Mouse (Mus musculus) brain, adult 2 months (tissue): ENCODE data around the gene Tmem132c.
A peak's percentile ranks its signal among the peaks of the same experiment; 100 is the strongest.

Experiments used
- DNase-seq: peaks from one replicate; pipeline ENCODE4 v3.0.0; 2011; ENCODE audit warnings: low read depth, low spot score

Gene Tmem132c

DNA sequence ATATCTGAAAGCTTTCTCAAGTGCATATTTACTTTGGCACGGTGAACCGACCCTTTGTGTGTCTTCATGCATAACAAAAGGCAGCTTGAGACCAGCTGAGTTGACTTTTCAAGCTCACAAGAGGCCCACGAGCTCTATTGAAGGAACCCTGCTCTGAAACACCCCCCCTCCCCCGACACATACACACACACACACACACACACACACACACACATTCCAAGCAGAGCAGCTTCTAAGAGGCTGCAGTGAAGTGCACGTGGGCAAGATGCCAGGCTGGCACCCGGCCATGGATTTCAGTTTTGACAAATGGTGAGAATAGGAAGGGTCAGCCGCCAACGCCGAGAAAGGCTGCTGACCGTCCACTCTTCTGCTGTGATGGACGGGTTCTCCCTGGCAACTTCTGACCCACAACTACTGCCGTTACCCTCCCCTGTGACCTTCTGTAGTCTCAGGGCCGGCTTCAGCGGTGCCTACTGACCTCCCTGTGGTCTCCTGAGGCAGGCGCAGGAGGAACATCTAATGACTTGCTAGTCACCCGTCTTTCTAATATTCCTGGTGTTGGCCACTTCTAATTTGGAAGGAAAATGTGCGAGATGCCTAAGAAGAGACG lies 163.9 kb downstream of the Tmem132c start:
- peak; percentile 76 for DNase-seq

- no peak for DNase-seq
These were observed 164.5 kb downstream of the Tmem132c start for GRCm38 (mm10) chr5:127406014-127406655.

GRCm38 (mm10) chr5:127416536-127416935 lies 174.9 kb downstream of the Tmem132c start:
- DNase-seq = peak; percentile 88

DNA sequence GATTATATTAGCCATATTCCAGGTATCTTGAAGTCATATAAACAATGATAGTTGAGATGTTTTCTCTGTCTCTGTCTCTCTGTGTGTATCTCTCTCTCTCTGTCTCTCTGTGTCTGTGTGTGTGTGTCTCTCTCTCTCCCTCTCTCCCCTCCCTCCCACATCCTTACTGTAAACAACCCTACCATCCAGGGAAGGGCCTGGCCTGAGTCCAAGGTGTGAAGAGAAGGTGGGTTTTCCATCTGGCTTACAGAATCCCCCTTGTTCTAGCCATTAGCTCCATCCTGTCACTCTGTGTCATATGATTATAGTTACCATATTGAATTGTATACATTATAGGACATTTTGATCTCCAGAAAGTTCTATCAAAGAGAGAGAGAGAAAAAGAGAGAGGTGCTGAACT lies 182.3 kb downstream of the Tmem132c start:
- DNase-seq = no peak

DNA sequence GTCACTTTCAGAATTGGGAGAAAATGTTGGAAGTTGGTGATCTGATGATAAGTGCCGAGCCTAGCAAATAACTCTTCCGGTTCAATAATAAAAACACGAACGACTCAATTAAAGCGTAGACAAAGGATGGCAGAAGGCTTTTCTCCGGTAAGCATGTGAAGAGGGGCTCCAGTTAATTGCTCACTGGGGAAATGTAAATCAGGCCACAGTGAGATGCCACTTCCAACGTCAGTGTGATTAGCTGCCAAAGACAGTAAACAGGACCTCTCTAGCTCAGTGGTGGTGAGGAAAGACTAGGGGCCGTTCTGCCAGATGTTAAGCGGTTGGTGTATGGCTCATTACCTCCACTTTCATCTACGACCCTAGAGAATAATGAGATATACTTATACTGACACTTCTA lies 187.5 kb downstream of the Tmem132c start:
- DNase-seq = no peak

- DNase-seq = peak; percentile 6
These were observed 190.0 kb downstream of the Tmem132c start for GRCm38 (mm10) chr5:127431561-127431960.

DNA sequence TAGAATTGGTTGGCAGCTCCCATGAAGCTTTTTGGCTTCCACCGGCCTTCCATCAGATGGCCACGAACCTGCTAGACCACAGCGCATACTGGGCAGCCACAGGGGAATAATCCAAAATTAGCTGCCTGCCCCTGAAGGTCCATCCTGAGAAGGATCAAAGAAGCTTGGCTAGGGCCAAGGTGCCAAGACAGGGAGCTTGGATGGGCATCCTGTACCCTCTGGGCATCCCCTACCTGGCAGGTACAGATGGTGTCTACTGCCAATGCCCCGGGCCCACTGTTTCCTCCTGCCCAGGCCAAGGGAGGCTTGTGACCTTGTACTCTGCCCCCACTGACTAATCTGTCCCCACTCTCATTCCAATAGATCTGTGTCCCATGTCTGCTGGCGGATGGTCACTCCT lies 195.2 kb downstream of the Tmem132c start:
- DNase-seq = peak; percentile 89

GRCm38 (mm10) chr5:127438639-127439038 lies 197.0 kb downstream of the Tmem132c start:
- DNase-seq = no peak

- DNase-seq = peak; percentile 12
These were observed 200.4 kb downstream of the Tmem132c start for GRCm38 (mm10) chr5:127441963-127442362.

GRCm38 (mm10) chr5:127453580-127453979 lies 212.0 kb downstream of the Tmem132c start:
- peak; percentile 29 for DNase-seq

- no peak for DNase-seq
These were observed 212.5 kb downstream of the Tmem132c start for GRCm38 (mm10) chr5:127454068-127454467.

DNA sequence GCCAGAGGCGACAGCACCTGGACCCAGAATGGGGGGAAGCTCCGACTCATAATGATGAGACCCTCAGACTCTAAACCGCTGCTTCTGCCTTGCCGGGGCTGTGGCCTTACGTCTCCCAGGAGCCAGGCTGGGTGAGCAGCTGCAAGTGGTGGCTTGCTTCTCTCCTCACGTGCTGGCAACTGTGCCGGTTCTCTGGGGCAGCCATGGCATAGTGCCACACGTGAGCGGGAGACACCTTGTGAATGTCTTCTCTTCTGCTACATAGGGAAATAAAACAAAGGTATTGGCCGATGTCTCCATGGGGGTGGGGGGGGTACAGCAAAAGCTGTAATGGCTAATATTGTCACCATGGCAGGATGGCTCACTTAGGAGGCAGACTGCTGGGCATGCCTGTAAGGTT lies 214.5 kb downstream of the Tmem132c start:
- DNase-seq = no peak

GRCm38 (mm10) chr5:127468151-127468550 lies 226.5 kb downstream of the Tmem132c start:
- DNase-seq = peak; percentile 58

- no peak for DNase-seq
These were observed 228.7 kb downstream of the Tmem132c start for GRCm38 (mm10) chr5:127470351-127470750.

GRCm38 (mm10) chr5:127471902-127472301 lies 230.3 kb downstream of the Tmem132c start:
- no peak for DNase-seq

- peak; percentile 82 for DNase-seq
These were observed 232.1 kb downstream of the Tmem132c start for GRCm38 (mm10) chr5:127473706-127474105.

DNA sequence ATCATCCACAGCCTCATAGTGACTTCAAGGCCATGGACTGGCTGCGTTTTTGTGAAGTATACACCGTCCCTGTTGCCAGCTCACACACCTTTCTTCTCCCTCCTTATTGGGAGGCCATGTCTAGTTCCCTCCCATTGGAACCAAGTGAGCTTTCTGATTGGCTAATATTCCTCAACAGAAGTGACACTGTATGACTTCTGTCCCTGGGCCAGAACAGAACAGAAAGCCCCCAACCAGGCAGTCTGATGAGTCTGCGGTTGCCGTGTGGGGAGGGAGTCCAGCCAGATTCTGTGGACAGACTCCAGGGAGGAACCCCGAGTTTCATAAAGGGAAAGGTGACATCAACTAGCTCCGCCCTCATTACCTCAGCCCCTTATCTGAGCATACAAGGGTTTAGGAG lies 233.2 kb downstream of the Tmem132c start:
- DNase-seq = no peak

DNA sequence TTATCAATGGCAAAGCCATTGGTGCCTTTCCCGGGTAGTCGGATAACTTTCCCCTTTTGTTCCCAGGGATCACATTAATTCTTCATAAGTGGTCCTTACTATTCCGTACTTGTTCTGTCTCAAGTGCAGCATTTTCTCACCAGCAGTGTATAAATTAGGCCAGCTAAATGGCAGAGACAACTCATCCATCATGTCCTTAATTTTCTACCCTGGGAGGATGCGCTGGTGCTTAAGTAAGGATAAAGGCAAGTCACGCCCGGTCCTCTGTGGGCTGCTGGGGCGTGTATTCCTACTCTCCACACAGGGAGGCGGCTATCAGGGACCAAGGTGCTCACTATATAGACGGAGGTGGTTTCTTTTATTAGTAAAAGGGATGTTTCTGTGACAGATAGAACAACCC lies 236.2 kb downstream of the Tmem132c start:
- no peak for DNase-seq

- no peak for DNase-seq
These were observed 236.7 kb downstream of the Tmem132c start for GRCm38 (mm10) chr5:127478322-127478721.

DNA sequence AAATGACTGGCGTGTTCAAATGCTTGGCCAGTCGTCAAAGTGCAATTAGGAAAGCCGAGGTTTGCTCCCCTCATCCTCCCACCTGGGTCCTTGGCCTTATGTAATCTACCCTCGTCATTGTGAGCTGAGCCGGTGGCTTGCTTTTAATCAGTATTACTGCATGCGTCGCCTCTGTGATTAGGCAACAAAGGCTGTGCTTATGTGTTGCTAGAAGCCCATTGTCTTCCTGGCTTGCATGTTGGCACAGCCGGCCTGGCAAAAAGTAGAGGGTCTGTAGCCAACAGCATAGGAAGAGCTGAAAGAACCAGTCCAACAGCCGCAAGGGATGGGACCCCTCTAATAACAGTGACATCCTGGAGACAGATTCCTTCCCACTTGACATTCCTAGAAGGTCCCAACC lies 239.3 kb downstream of the Tmem132c start:
- no peak for DNase-seq

GRCm38 (mm10) chr5:127481416-127481815 lies 239.8 kb downstream of the Tmem132c start:
- peak; percentile 52 for DNase-seq

DNA sequence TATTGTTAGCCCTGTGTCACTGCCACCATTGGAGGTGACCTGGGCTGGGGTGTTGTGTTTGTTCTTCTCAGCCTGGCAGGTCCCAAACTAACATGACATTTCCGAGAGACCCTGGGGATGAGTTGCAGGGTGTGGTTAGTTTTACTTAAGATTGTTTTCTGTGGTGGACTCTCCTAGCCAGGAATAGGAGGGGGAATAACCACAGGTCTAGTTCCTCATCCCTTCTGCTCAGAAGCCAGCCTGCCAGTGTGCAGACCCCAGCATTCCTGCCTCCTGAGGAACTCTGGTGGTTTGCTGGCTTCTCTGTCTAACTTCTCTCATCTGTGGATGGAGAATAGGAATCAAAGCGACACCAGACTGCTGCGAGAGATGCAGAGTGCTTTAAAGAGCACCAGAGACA lies 240.7 kb downstream of the Tmem132c start:
- no peak for DNase-seq

- DNase-seq = no peak
These were observed 242.5 kb downstream of the Tmem132c start for GRCm38 (mm10) chr5:127483955-127484659.
